8 mouse cellular contexts compared by ENCODE assay signal in the genomic region with DNA sequence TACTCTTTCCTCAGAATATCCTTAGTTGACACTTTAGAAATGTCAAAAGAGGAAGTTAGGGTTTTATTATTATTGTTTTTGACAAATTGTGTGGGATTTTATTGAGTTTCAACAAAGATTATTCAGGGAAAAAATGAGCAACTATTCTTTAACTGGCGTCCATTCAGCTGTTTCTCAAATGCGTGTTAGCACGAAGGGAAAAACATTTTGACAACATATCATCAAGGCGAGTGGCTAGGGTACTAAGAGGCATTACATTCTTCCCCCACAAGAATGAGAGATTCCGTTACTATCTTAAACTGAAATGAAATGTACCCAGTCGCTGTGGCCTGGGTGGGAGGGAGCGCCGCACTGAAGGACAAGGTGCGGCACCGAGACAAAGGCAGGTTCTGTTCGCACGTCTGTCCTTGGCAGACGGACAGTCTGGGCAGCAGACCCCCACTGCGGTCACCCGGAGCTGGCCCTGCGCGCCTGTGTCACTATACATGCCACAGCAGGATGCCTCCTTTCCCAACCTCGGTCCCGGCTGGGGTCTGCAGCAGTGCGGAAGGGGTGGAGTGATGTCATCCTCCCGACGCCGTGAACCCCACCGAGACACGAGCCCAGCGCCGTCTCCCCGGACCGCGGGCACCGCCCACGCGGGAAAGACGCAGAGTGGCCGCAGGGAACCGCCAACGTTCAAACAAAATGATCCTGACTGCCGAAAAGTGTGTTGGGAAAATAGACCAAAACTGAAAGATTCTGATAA. TPM values are rescaled to one million over a fixed set of nuclear protein-coding genes. Genes with fewer than 3 reads are reported as not detected.
DNase-seq lines count a peak whose midpoint lies in the region; ATAC-seq lines count a peak whose summit lies in the region.
"Not testable (repeated sequence)": the region's sequence is repeated elsewhere in the genome, so short reads cannot be mapped to it uniquely, and the experiment has no call there.

No protein-coding gene starts in this region.

- not testable (repeated sequence) for H3K9me3 ChIP-seq in intestine, embryonic 14.5 days (ENCODE audit: control insufficient read depth, low read length)

- not testable (repeated sequence) for H3K4me1 ChIP-seq in intestine, embryonic 14.5 days (replicated peaks; ENCODE audit: control insufficient read depth, insufficient read depth, low read length)

- WGBS in intestine, embryonic 14.5 days, result 2% methylated on average over 37 of the region's 38 CpGs

- H3K27ac ChIP-seq in intestine, embryonic 14.5 days (ENCODE audit: low read depth), result not testable (repeated sequence)

- intact Hi-C loops in left cerebral cortex, postnatal 4 days (cut with DNase I), result not testable (repeated sequence)

- peak overlapping the region; percentile 28 for H3K4me3 ChIP-seq in intestine, embryonic 14.5 days (ENCODE audit: low read depth, low read length)

- peak overlapping the region; percentile 48 for H3K4me2 ChIP-seq in intestine, embryonic 14.5 days (ENCODE audit: low read length)

- H3K36me3 ChIP-seq in intestine, embryonic 14.5 days (ENCODE audit: control insufficient read depth, insufficient read depth, low read length), result not testable (repeated sequence)

- not testable (repeated sequence) for H3K27me3 ChIP-seq in intestine, embryonic 14.5 days (replicated peaks; ENCODE audit: control insufficient read depth, insufficient read depth, low read length)

- peak; percentile 66 to 84 for DNase-seq in adrenal gland, adult (ENCODE audit: inconsistent age in 2 of 2, low spot score in 1 of 2)
- DNase-seq in embryo, embryonic 11 days, result peak; percentile 37
- peak; percentile 30 to 61 for DNase-seq in gastrocnemius, postnatal 4 days (ENCODE audit: low spot score in 2 of 2)
- DNase-seq in intestine, embryonic 14.5 days (ENCODE audit: low spot score), result peak; percentile 52
- peak; percentile 81 for DNase-seq in left cerebral cortex, postnatal 4 days
- peak; percentile 75 for DNase-seq in right cerebral cortex, postnatal 14 days
- DNase-seq in yolk sac, embryonic 10.5 days (ENCODE audit: low spot score), result peak; percentile 10

- H3K9ac ChIP-seq in intestine, embryonic 14.5 days (ENCODE audit: low read length), result 0 out of 2 replicates have a peak overlapping the region, but pooled peaks have one; percentile 20

- peak; percentile 55; the same call in 1 of the 2 replicates for ATAC-seq in intestine, embryonic 14.5 days (replicated peaks; ENCODE audit: low FRiP score, low TSS enrichment, low read depth)
- peak; percentile 64 for ATAC-seq in megakaryocyte progenitor cell, adult 5-6 weeks (replicated peaks; ENCODE audit: poor library complexity)

RNA-seq across cellular contexts. Expression of gene Dynlt1a, which starts 0.7 kb away (rescaled TPM):
- total RNA-seq in gastrocnemius, postnatal 4 days (2021), result 1 to 10 TPM; 3.1 to 5.1 TPM
- 16.4 and 20.3 TPM in 2 replicates for polyA plus RNA-seq in intestine, embryonic 14.5 days (2014; fragmentation: Nextera tagmentation; extraction: Ambion mirVana)
- 10 to 100 TPM; 28.1 to 28.8 TPM for total RNA-seq in left cerebral cortex, postnatal 4 days (2021)
- 9.2 and 11.3 TPM in 2 replicates for total RNA-seq in megakaryocyte progenitor cell, adult 5-6 weeks (2015)
- total RNA-seq in megakaryocyte progenitor cell, adult 5-6 weeks (2017), result 6.0 and 8.1 TPM in 2 replicates

RNA-seq across cellular contexts. Expression of gene Tmem181a, which starts 59.9 kb away (rescaled TPM):
- 10 to 100 TPM in 1 of 2 experiments, 1 to 10 TPM in 1; 9.0 to 10.1 TPM for total RNA-seq in gastrocnemius, postnatal 4 days (2021)
- polyA plus RNA-seq in intestine, embryonic 14.5 days (2014; fragmentation: Nextera tagmentation; extraction: Ambion mirVana), result 23.0 and 23.7 TPM in 2 replicates
- 10 to 100 TPM; 76.6 to 85.7 TPM for total RNA-seq in left cerebral cortex, postnatal 4 days (2021)
- 4.4 and 8.0 TPM in 2 replicates for total RNA-seq in megakaryocyte progenitor cell, adult 5-6 weeks (2015)
- total RNA-seq in megakaryocyte progenitor cell, adult 5-6 weeks (2017), result 8.3 and 8.4 TPM in 2 replicates

Comparison
In these comparisons a context has a peak if more than half of its experiments do, and no peak if none do; other contexts are left out.
1. DNase-seq: peak in every context shown above with its lines; median percentile 81 in left cerebral cortex, postnatal 4 days; 75 in adrenal gland, adult; 75 in right cerebral cortex, postnatal 14 days; 52 in intestine, embryonic 14.5 days; 46 in gastrocnemius, postnatal 4 days; 37 in embryo, embryonic 11 days; 10 in yolk sac, embryonic 10.5 days.
2. RNA of gene Tmem181a, which starts 59.9 kb away (total RNA-seq): 76.6 to 85.7 TPM in left cerebral cortex, postnatal 4 days; 9.0 to 10.1 TPM in gastrocnemius, postnatal 4 days and 4.4 to 8.4 TPM in megakaryocyte progenitor cell, adult 5-6 weeks; every median in the first group is over 4 times any median in the second.